Mouse (Mus musculus) right cerebral cortex, postnatal 4 days (tissue): Measurements from ENCODE around the gene Ppp1r15a.
A peak's percentile ranks its signal among the peaks of the same experiment; 100 is the strongest.
"Not testable (repeated sequence)": the region's sequence is repeated elsewhere in the genome, so short reads cannot be mapped to it uniquely, and the experiment has no call there.

Experiments
- DNase-seq: peaks from one replicate; pipeline ENCODE4 v3.0.0-alpha.2; 2022

The Ppp1r15a gene

GRCm38 (mm10) chr7:45516846-45517245 is 9.2 kb downstream of the Ppp1r15a start:
- not testable (repeated sequence) for DNase-seq

GRCm38 (mm10) chr7:45515436-45515835 is 10.6 kb downstream of the Ppp1r15a start:
- no peak for DNase-seq

GRCm38 (mm10) chr7:45514411-45514810 is 11.7 kb downstream of the Ppp1r15a start:
- DNase-seq = no peak

- DNase-seq = peak; percentile 81
These were observed 15.9 kb downstream of the Ppp1r15a start, which contains the start of gene Nucb1 for GRCm38 (mm10) chr7:45509912-45510787. Gene Nucb1, minus strand, starts transcription at chr7:45510406.

GRCm38 (mm10) chr7:45509181-45509882 is 16.7 kb downstream of the Ppp1r15a start:
- DNase-seq = no peak

GRCm38 (mm10) chr7:45508561-45508960 is 17.5 kb downstream of the Ppp1r15a start:
- no peak for DNase-seq

- no peak for DNase-seq
These were observed 18.5 kb downstream of the Ppp1r15a start for GRCm38 (mm10) chr7:45507583-45507982.

- no peak for DNase-seq
These were observed 27.6 kb downstream of the Ppp1r15a start for GRCm38 (mm10) chr7:45498427-45498826.

GRCm38 (mm10) chr7:45494548-45494947 is 31.5 kb downstream of the Ppp1r15a start:
- DNase-seq = no peak

- DNase-seq = no peak
These were observed 33.1 kb downstream of the Ppp1r15a start for GRCm38 (mm10) chr7:45492951-45493350.

- DNase-seq = no peak
These were observed 33.7 kb downstream of the Ppp1r15a start for GRCm38 (mm10) chr7:45492225-45492844.

- DNase-seq = no peak
These were observed 34.8 kb downstream of the Ppp1r15a start for GRCm38 (mm10) chr7:45491264-45491663.

GRCm38 (mm10) chr7:45490822-45491221 is 35.2 kb downstream of the Ppp1r15a start:
- no peak for DNase-seq

- no peak for DNase-seq
These were observed 36.5 kb downstream of the Ppp1r15a start for GRCm38 (mm10) chr7:45489578-45489977.

- DNase-seq = peak; percentile 51
These were observed 37.5 kb downstream of the Ppp1r15a start, which contains the start of gene Dhdh for GRCm38 (mm10) chr7:45488293-45489204. Gene Dhdh, minus strand, starts transcription at chr7:45488805.

- no peak for DNase-seq
These were observed 38.2 kb downstream of the Ppp1r15a start for GRCm38 (mm10) chr7:45487861-45488292.

- DNase-seq = no peak
These were observed 39.2 kb downstream of the Ppp1r15a start, which contains the start of gene Gm45808 for GRCm38 (mm10) chr7:45486761-45487415. Gene Gm45808, minus strand, starts transcription at chr7:45486811.

- no peak for DNase-seq
These were observed 39.9 kb downstream of the Ppp1r15a start for GRCm38 (mm10) chr7:45486158-45486557.

- DNase-seq = not testable (repeated sequence)
These were observed 41.1 kb downstream of the Ppp1r15a start for GRCm38 (mm10) chr7:45484985-45485384.

- DNase-seq = no peak
These were observed 43.9 kb downstream of the Ppp1r15a start for GRCm38 (mm10) chr7:45482166-45482565.

GRCm38 (mm10) chr7:45481374-45481927 is 44.6 kb downstream of the Ppp1r15a start, which contains the start of gene Tulp2:
Gene Tulp2, plus strand, starts transcription at chr7:45481877.
- peak; percentile 56 for DNase-seq
